Mouse (Mus musculus) bone marrow, adult 2 months (tissue): ENCODE data around the gene Syt14. TPM values are rescaled to one million over a fixed set of nuclear protein-coding genes. Genes with fewer than 3 reads are reported as not detected.

Experiments used
- H3K27ac ChIP-seq: fragments of 200-500 bp; 2 replicates; pipeline ENCODE4 v1.5.1; 2012; ENCODE audit warnings: low read depth, mild to moderate bottlenecking, control low read depth, inconsistent platforms, low read length; ENCODE audit not compliant: control insufficient read depth, poor library complexity, insufficient read depth
- H3K4me1 ChIP-seq: fragments of 200-500 bp; 2 replicates; pipeline ENCODE4 v1.6.1; 2011; ENCODE audit warnings: low read length; ENCODE audit not compliant: control insufficient read depth, insufficient read depth
- H3K4me3 ChIP-seq: fragments of 200-500 bp; replicated peaks from 2 replicates; pipeline ENCODE3; 2011; ENCODE audit warnings: mild to moderate bottlenecking, low read depth, low read length, control low read depth; ENCODE audit not compliant: control insufficient read depth
- CTCF ChIP-seq: fragments of 200-500 bp; IDR thresholded peaks from 2 replicates; pipeline ENCODE4 v1.5.1; 2011; ENCODE audit warnings: low read length, control low read depth; ENCODE audit not compliant: control insufficient read depth, insufficient read depth
- POLR2A ChIP-seq: fragments of 200-500 bp; IDR thresholded peaks from 2 replicates; pipeline ENCODE4 v1.6.1; 2011; ENCODE audit warnings: low read depth, mild to moderate bottlenecking, control low read depth, low read length, borderline replicate concordance; ENCODE audit not compliant: control insufficient read depth
- WGBS: fragments of 180-500 bp; shearing (Covaris S2); methylation state at CpG from one replicate; pipeline ENCODE4 v1.1.7; 2018; 5-methylcytosine and 5-hydroxymethylcytosine counted together
- polyA plus RNA-seq: library from polyadenylated mRNA; stranded (reverse); fragments of >200 nt; gene quantifications from 2 replicates; pipeline ENCODE4 v1.2.4, GENCODE M21; 2011; ENCODE audit warnings: low replicate concordance; ENCODE audit not compliant: missing spikeins, insufficient read depth, insufficient read length

The Syt14 gene
- polyA plus RNA-seq, result 2.1 and 2.2 TPM in 2 replicates

DNA sequence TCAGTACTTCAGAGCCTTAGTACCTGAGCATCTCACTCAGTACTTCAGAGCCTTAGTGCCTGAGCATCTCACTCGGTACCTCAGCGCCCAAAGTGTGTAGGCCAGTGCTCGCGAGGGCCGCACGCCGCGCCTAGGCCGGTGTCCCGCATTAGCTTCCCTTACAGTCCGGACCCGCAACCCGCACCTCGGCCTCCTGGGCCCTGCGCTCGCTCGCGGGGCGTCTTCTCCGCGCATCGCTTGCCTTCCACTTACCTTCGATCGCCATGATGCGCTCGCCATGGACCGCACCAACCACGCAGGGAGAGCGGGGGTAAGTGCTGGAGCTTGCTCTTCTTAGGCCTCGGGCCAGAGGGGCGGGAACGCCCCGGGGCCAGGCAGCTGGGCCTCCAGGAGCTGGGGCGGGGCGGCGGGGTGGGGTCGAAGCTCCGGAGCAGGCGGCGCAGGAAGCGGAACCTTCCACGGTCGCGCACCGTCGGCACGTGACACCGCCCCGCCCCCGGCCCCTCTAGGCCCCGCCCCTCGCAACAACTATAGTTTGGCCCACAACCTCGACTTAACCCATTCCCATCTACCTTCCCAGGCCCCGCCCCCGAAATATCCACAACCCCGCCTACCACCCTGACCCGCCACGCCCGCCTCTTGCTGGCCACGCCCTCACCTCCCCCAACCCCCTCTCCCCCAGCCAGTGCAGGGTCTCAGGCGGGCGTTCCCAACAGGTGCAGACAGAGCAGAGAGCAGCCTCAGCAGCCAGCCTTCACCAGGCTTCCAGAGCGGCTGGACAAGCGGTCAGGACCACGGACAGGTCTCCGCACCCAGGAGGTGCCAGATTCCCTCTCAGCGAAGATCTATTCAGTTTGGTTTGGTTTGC, at the start of gene Syt14:
Syt14 (minus strand) TSS at position 405 of the 868 bp plus-strand sequence.
- Histone ChIP-seq H3K4me3 (peak within 1 kb of the TSS; percentile 46), H3K4me1 (no peaks in the 10 kb centered on the region), H3K27ac (no peak within 1 kb of the TSS; the same call in 1 of the 2 replicates)
- TF ChIP-seq POLR2A, result no peak
- no peak for TF ChIP-seq CTCF
- 2% methylated on average over 66 of the region's 67 CpGs for WGBS

DNA sequence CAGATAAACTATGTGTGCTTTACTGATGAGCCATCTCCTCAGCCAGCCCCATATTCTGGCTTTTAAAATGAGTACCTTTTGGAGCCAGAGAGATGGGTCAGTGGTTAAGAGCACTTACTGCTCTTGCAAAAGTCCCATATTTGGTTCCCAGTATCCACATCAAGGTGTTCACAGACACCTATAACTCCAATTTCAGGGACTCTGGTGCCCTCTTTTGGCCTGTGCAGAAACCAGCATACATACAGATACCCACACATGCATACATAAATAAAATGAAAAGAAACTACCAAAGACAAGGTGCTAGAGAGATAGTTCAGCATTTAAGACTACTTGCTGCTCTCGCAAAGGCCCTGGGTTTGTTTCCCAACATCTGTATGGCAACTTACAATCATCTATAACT, 48.4 kb upstream of the Syt14 start:
- no peak overlapping the region for H3K27ac ChIP-seq
- H3K4me3 ChIP-seq, result no peak overlapping the region
- TF ChIP-seq POLR2A (no peak), CTCF (no peak)
- H3K4me1 ChIP-seq, result no peaks in the 10 kb centered on the region
- 75% methylated on average over 1 of the region's 1 CpGs for WGBS

DNA sequence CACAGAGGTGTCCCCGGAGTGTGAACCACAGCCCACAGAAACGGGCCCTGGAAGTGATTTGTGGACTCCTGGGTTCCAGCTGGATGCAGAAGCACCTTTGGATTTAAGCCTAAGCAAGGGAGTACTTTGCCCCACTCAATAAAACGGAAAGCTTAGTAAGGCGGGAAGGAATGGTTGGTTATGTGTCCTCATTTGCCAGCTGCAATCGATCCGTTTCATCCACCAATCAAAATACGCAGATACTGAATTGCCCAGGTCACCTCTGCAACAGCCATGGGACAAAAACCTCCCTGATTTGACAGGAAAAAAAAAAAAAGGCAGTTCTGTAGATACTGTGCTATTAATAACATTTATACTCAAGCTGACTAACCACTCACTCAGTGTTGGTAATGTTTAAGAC, 47.5 kb upstream of the Syt14 start:
- H3K4me1 ChIP-seq, result no peaks in the 10 kb centered on the region
- WGBS, result 79% methylated on average over 7 of the region's 7 CpGs
- no peak overlapping the region for H3K4me3 ChIP-seq
- TF ChIP-seq POLR2A, result no peak
- TF ChIP-seq CTCF, result no peak
- no peak overlapping the region for H3K27ac ChIP-seq

DNA sequence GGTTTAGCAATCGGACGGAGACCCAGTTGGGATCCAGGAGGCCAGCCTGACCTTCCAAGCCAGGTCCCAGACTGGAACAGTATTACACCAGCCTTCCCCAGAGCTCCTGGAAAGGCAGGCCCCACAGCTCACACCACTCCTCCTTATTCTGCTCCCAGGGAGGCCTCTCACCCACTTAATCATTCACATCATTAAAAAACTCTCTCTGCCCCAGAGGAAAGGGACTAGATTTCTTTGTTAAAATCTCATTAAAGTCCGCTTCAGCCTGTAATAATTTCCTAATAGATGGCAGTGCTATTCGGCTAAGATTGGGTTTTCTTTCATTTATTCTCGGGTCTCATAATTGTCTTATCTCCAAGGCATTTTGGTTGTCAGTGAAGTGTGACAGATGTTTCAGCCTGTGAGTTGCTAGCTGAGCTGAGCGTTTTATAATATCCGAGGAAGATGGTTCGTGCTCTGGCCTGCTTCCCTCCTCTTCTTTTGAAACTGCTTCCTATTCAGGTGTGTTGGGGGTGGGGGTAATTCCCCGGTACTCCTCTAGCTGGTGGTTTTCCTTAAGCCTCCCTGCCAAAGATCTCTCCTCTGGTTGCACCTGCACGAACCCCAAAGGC, 46.8 kb upstream of the Syt14 start:
- TF ChIP-seq POLR2A (no peak), CTCF (no peak)
- 71% methylated on average over 10 of the region's 10 CpGs for WGBS
- H3K4me1 ChIP-seq, result no peaks in the 10 kb centered on the region
- H3K4me3 ChIP-seq, result no peak overlapping the region
- H3K27ac ChIP-seq, result no peak overlapping the region

DNA sequence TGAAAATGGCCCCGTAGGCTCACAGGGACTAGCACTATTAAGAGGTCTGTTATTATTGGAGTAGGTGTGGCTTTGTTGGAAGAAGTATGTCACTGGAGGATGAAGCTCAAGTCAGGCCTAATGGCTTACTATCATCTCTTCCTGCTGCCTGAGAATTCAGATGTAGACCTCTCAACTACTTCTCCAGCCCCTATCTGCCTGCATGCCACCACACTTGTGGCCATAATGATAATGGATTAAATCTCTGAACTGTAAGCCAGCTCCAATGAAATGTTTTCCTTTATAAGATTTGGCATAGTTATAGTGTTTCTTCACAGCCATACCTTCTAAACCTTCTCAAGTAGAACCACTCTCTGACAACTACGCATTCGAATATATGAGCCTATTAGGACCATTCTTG, 27.0 kb upstream of the Syt14 start:
- 78% methylated on average over 3 of the region's 3 CpGs for WGBS
- no peak for TF ChIP-seq POLR2A
- no peak for TF ChIP-seq CTCF
- Histone ChIP-seq H3K4me3 (no peak overlapping the region), H3K27ac (no peak overlapping the region), H3K4me1 (no peaks in the 10 kb centered on the region)

DNA sequence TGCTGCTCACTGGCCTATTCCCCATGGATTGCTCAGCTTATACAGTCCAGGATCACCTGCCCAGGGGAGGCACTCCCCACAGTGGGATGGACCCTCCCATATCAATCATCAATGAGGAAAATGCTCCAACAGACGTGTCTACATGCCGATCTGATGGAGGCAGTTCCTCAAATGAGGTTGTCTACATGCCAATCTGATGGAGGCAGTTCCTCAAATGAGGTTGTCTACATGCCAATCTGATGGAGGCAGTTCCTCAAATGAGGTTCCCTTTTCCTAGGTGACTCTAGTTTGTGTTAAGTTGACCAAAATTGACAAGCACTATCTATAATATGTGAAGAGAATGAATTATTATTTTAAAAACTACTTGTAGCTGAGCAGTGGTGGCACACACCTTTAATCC, 24.6 kb upstream of the Syt14 start:
- Histone ChIP-seq H3K4me3 (no peak overlapping the region), H3K27ac (no peak overlapping the region), H3K4me1 (no peaks in the 10 kb centered on the region)
- WGBS, result 2% methylated on average over 2 of the region's 2 CpGs
- TF ChIP-seq CTCF (no peak), POLR2A (no peak)

DNA sequence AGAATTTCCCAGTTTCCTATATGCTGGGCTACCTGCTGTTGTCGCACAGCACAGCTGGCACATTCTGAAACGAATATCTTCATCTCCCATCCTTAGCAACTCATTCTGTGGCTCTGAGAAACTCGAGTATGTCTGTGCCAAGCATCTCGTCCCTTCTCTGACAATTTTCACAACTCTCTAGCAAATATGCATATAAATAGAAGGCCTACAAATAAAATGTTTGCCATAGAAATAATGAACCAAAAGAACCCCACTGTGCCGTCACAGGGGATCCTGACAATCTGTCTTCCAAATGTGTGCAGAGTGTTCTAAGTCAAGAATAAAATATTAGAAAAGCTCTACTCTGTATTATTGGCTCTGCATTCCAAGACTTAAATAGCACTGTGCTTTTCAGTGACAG, 24.0 kb upstream of the Syt14 start:
- Histone ChIP-seq H3K4me1 (no peaks in the 10 kb centered on the region), H3K4me3 (no peak overlapping the region), H3K27ac (no peak overlapping the region)
- 75% methylated on average over 5 of the region's 5 CpGs for WGBS
- no peak for TF ChIP-seq POLR2A
- no peak for TF ChIP-seq CTCF

DNA sequence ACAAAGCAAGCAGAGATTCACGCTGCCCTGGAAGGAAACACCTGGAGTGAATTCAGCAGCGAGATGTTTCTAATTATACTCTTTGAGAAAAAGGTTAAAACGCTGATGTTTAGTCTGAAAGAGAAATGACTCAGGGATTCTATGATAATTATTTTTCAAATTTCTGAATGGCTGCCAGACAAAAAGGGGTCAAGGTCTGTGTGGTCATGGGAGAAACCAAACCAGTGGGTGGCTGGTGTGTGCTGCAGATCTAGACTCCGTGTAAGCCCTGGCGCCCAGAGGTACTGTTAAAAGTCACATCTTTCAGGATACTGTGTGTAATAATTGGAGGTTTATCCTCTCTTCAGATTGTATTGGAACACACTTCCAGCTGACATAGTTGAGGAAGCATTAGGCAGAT, 18.8 kb upstream of the Syt14 start:
- no peak overlapping the region for H3K27ac ChIP-seq
- 38% methylated on average over 5 of the region's 5 CpGs for whole genome bisulfite sequencing
- TF ChIP-seq CTCF, result no peak
- no peak for TF ChIP-seq POLR2A
- H3K4me3 ChIP-seq, result no peak overlapping the region
- no peaks in the 10 kb centered on the region for H3K4me1 ChIP-seq
